Comparison of ENCODE assay signal across 8 mouse cellular contexts in the genomic region with DNA sequence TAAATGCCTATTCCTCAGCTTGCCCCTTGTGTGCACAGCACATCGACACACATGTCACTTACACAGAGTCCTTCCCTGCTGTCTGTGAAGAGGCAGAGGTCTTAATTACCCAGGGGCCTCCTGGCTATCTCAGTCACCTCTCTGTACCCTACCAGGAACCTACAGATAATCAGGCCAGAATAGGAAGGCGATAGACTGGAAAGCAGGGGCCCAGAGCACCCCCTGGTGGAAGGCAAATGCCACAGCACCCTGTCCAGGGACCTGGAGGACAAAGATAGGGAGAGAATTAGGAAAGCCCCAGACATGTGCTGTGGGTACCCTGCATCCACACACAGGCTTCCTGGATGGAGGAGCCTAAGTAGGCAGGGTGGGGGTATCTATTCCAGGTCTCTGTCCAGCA. TPM values are rescaled to one million over a fixed set of nuclear protein-coding genes. Genes with fewer than 3 reads are reported as not detected.
DNase-seq lines count a peak whose midpoint lies in the region; ATAC-seq lines count a peak whose summit lies in the region.

No protein-coding gene starts in this region.

- peak; percentile 75 for DNase-seq in midbrain, embryonic 10.5 days (ENCODE audit: low spot score)
- peak; percentile 76 for DNase-seq in Muller cell, postnatal 12 days (ENCODE audit: inconsistent ontology term)
- peak; percentile 82 to 87 for DNase-seq in cerebellum, postnatal 14 days
- DNase-seq in heart, embryonic 10.5 days (ENCODE audit: low spot score) = peak; percentile 90
- DNase-seq in left cerebral cortex, postnatal 4 days = peak; percentile 70
- DNase-seq in thymus, postnatal 36 days = peak; percentile 57 to 65

- H3K4me3 ChIP-seq in midbrain, embryonic 10.5 days = no peak overlapping the region
- no peak overlapping the region for H3K4me3 ChIP-seq in midbrain, embryonic 15.5 days
- no peak overlapping the region for H3K4me3 ChIP-seq in heart, embryonic 10.5 days

- peak overlapping the region; percentile 43; the same call in 1 of the 2 replicates for H3K27ac ChIP-seq in midbrain, embryonic 10.5 days (replicated peaks)
- no peak overlapping the region for H3K27ac ChIP-seq in midbrain, embryonic 15.5 days
- H3K27ac ChIP-seq in heart, embryonic 10.5 days = peak overlapping the region; percentile 19; the same call in 1 of the 2 replicates

- H3K4me1 ChIP-seq in midbrain, embryonic 10.5 days = peaks cover 50% of the 10 kb centered on the region
- peaks cover 18% of the 10 kb centered on the region for H3K4me1 ChIP-seq in midbrain, embryonic 15.5 days
- peaks cover 94% of the 10 kb centered on the region for H3K4me1 ChIP-seq in heart, embryonic 10.5 days

- no peaks in the 10 kb centered on the region for H3K9me3 ChIP-seq in midbrain, embryonic 10.5 days (replicated peaks)
- H3K9me3 ChIP-seq in midbrain, embryonic 15.5 days = no peaks in the 10 kb centered on the region
- no peaks in the 10 kb centered on the region for H3K9me3 ChIP-seq in heart, embryonic 10.5 days

- H3K4me2 ChIP-seq in midbrain, embryonic 15.5 days = no peak overlapping the region

- intact Hi-C loops in left cerebral cortex, postnatal 4 days (cut with DNase I) = loop anchor here (5.0 kb wide), 1 partner anchor 71 kb away; no protein-coding TSS in a partner anchor

- H3K9ac ChIP-seq in midbrain, embryonic 15.5 days = no peak overlapping the region

- H3K36me3 ChIP-seq in midbrain, embryonic 10.5 days = no peaks in the 10 kb centered on the region
- H3K36me3 ChIP-seq in midbrain, embryonic 15.5 days (replicated peaks) = no peaks in the 10 kb centered on the region
- H3K36me3 ChIP-seq in heart, embryonic 10.5 days = no peaks in the 10 kb centered on the region

- H3K27me3 ChIP-seq in midbrain, embryonic 10.5 days (ENCODE audit: low read depth, poor library complexity, severe bottlenecking) = peaks cover 49% of the 10 kb centered on the region
- H3K27me3 ChIP-seq in midbrain, embryonic 15.5 days (replicated peaks) = peaks cover 21% of the 10 kb centered on the region
- H3K27me3 ChIP-seq in heart, embryonic 10.5 days (ENCODE audit: insufficient read depth, poor library complexity, severe bottlenecking) = peaks cover 25% of the 10 kb centered on the region; the same call in 1 of the 2 replicates

- no peak for ATAC-seq in midbrain, embryonic 15.5 days (replicated peaks)
- 0 out of 2 replicates have a peak, but pooled peaks have one; percentile 20 for ATAC-seq in monocyte, adult 5-6 weeks (replicated peaks; ENCODE audit: insufficient number of reproducible peaks, low FRiP score, low TSS enrichment, poor library complexity, severe bottlenecking)

- WGBS in midbrain, embryonic 10.5 days = 21% methylated on average over 2 of the region's 2 CpGs
- WGBS in midbrain, embryonic 15.5 days = 16% methylated on average over 2 of the region's 2 CpGs
- WGBS in heart, embryonic 10.5 days = 7% methylated on average over 2 of the region's 2 CpGs

RNA-seq across cellular contexts. Expression of a gene that starts 3.9 kb away (rescaled TPM):
- 2.9 and 3.4 TPM in 2 replicates for polyA plus RNA-seq in midbrain, embryonic 10.5 days (2016; fragmentation: Nextera tagmentation; extraction: Ambion mirVana)
- polyA plus RNA-seq in midbrain, embryonic 15.5 days (2015; fragmentation: Nextera tagmentation; extraction: Ambion mirVana) = 3.1 and 3.6 TPM in 2 replicates
- 57.2 and 99.3 TPM in 2 replicates for polyA plus RNA-seq in heart, embryonic 10.5 days (2016; fragmentation: Nextera tagmentation; extraction: Ambion mirVana)
- total RNA-seq in left cerebral cortex, postnatal 4 days (2021) = 1 to 10 TPM; 1.5 to 1.7 TPM
- total RNA-seq in monocyte, adult 5-6 weeks (2017) = 81.5 to 125 TPM (median 102 TPM) in 3 replicates

RNA-seq across cellular contexts. Expression of a gene that starts 20.7 kb away (rescaled TPM):
- 306 and 361 TPM in 2 replicates for polyA plus RNA-seq in midbrain, embryonic 10.5 days (2016; fragmentation: Nextera tagmentation; extraction: Ambion mirVana)
- 51.2 and 59.2 TPM in 2 replicates for polyA plus RNA-seq in midbrain, embryonic 15.5 days (2015; fragmentation: Nextera tagmentation; extraction: Ambion mirVana)
- polyA plus RNA-seq in heart, embryonic 10.5 days (2016; fragmentation: Nextera tagmentation; extraction: Ambion mirVana) = 175 and 207 TPM in 2 replicates
- 10 to 100 TPM; 25.3 to 25.9 TPM for total RNA-seq in left cerebral cortex, postnatal 4 days (2021)
- 73.4 to 154 TPM (median 84.8 TPM) in 3 replicates for total RNA-seq in monocyte, adult 5-6 weeks (2017)

RNA-seq across cellular contexts. Expression of a gene that starts 35.2 kb away (rescaled TPM):
- 1.7 and 1.8 TPM in 2 replicates for polyA plus RNA-seq in midbrain, embryonic 10.5 days (2016; fragmentation: Nextera tagmentation; extraction: Ambion mirVana)
- 1.0 and 2.4 TPM in 2 replicates for polyA plus RNA-seq in midbrain, embryonic 15.5 days (2015; fragmentation: Nextera tagmentation; extraction: Ambion mirVana)
- polyA plus RNA-seq in heart, embryonic 10.5 days (2016; fragmentation: Nextera tagmentation; extraction: Ambion mirVana) = 3.5 and 5.6 TPM in 2 replicates
- total RNA-seq in left cerebral cortex, postnatal 4 days (2021) = 10 to 100 TPM; 24.7 to 26.7 TPM
- 2.1 to 13.1 TPM (median 5.6 TPM) in 3 replicates for total RNA-seq in monocyte, adult 5-6 weeks (2017)

RNA-seq across cellular contexts. Expression of a gene that starts 50.9 kb away (rescaled TPM):
- polyA plus RNA-seq in midbrain, embryonic 10.5 days (2016; fragmentation: Nextera tagmentation; extraction: Ambion mirVana) = 44.5 and 46.2 TPM in 2 replicates
- 139 and 162 TPM in 2 replicates for polyA plus RNA-seq in midbrain, embryonic 15.5 days (2015; fragmentation: Nextera tagmentation; extraction: Ambion mirVana)
- 57.1 and 82.0 TPM in 2 replicates for polyA plus RNA-seq in heart, embryonic 10.5 days (2016; fragmentation: Nextera tagmentation; extraction: Ambion mirVana)
- total RNA-seq in left cerebral cortex, postnatal 4 days (2021) = 100 to 1,000 TPM; 279 to 286 TPM
- 151 to 190 TPM (median 176 TPM) in 3 replicates for total RNA-seq in monocyte, adult 5-6 weeks (2017)

RNA-seq across cellular contexts. Expression of a gene that starts 54.9 kb away (rescaled TPM):
- polyA plus RNA-seq in midbrain, embryonic 10.5 days (2016; fragmentation: Nextera tagmentation; extraction: Ambion mirVana) = 8.2 and 9.2 TPM in 2 replicates
- polyA plus RNA-seq in midbrain, embryonic 15.5 days (2015; fragmentation: Nextera tagmentation; extraction: Ambion mirVana) = 1.9 and 2.5 TPM in 2 replicates
- polyA plus RNA-seq in heart, embryonic 10.5 days (2016; fragmentation: Nextera tagmentation; extraction: Ambion mirVana) = 3.9 and 4.3 TPM in 2 replicates
- 1 to 10 TPM in 1 of 2 experiments, under 1 TPM in 1; 0.62 to 1.9 TPM for total RNA-seq in left cerebral cortex, postnatal 4 days (2021)
- total RNA-seq in monocyte, adult 5-6 weeks (2017) = 4.3 to 8.3 TPM (median 5.6 TPM) in 3 replicates

Comparison
In these comparisons a context has a peak if more than half of its experiments do, and no peak if none do; other contexts are left out.
1. RNA of a gene that starts 3.9 kb away (polyA plus RNA-seq): 57.2 to 99.3 TPM in heart, embryonic 10.5 days; 2.9 to 3.4 TPM in midbrain, embryonic 10.5 days and 3.1 to 3.6 TPM in midbrain, embryonic 15.5 days; every median in the first group is over 10 times any median in the second.
2. Peak in every context shown above with its lines, with median percentiles within 50 percentile points of each other: DNase-seq.